Mouse (Mus musculus) MEL (cell line): ENCODE results near the gene Olfr1113. TPM values are rescaled to one million over a fixed set of nuclear protein-coding genes. Genes with fewer than 3 reads are reported as not detected.

Source experiments
- DNase-seq: peaks from one replicate; pipeline ENCODE4 v3.0.0; 2011; ENCODE audit warnings: low read depth, low spot score
- H3K27ac ChIP-seq: 2 replicates; pipeline ENCODE4 v1.5.1; 2012; ENCODE audit warnings: low read depth, mild to moderate bottlenecking, control low read depth, low read length, moderate library complexity; ENCODE audit not compliant: control insufficient read depth
- H3K27me3 ChIP-seq, 2 experiments: fragments of 150-350 bp in 1 of 2; sonication (generic) in 1 of 2; 2 replicates each; pipeline ENCODE4 v1.6.1; 2012; ENCODE audit warnings: low read length in 2 of 2, mild to moderate bottlenecking in 2 of 2, improper control_type of control experiment in 1 of 2, moderate library complexity in 1 of 2; ENCODE audit not compliant: insufficient read depth in 2 of 2, control insufficient read depth in 1 of 2
- H3K36me3 ChIP-seq, 2 experiments: 2 replicates each; pipeline ENCODE4 v1.6.1; 2012 to 2014; ENCODE audit warnings: low read length in 2 of 2, improper control_type of control experiment in 1 of 2, inconsistent platforms in 1 of 2, mild to moderate bottlenecking in 1 of 2; ENCODE audit not compliant: insufficient read depth in 2 of 2, control insufficient read depth in 1 of 2
- H3K4me1 ChIP-seq, 2 experiments: fragments of 150-350 bp in 1 of 2; sonication (generic) in 1 of 2; 2 replicates each; pipeline ENCODE4 v1.6.1; 2012; ENCODE audit warnings: low read length in 2 of 2, improper control_type of control experiment in 1 of 2, mild to moderate bottlenecking in 1 of 2; ENCODE audit not compliant: insufficient read depth in 2 of 2, control insufficient read depth in 1 of 2
- H3K4me3 ChIP-seq, 2 experiments: fragments of 150-350 bp in 1 of 2; sonication (generic) in 1 of 2; 2 replicates each; pipeline ENCODE4 v1.5.1; 2012; ENCODE audit warnings: low read depth in 2 of 2, low read length in 2 of 2, mild to moderate bottlenecking in 2 of 2, moderate library complexity in 2 of 2, control low read depth in 1 of 2, improper control_type of control experiment in 1 of 2; ENCODE audit not compliant: control insufficient read depth in 1 of 2, insufficient read depth in 1 of 2
- H3K79me2 ChIP-seq: 2 replicates; pipeline ENCODE4 v1.6.1; 2012; ENCODE audit warnings: mild to moderate bottlenecking, low read length, moderate library complexity; ENCODE audit not compliant: control insufficient read depth, poor library complexity, insufficient read depth
- H3K9ac ChIP-seq: 2 replicates; pipeline ENCODE4 v1.6.1; 2012; ENCODE audit warnings: low read depth, mild to moderate bottlenecking, control low read depth, low read length, moderate library complexity; ENCODE audit not compliant: control insufficient read depth, poor library complexity, severe bottlenecking
- H3K9me3 ChIP-seq: fragments of 150-350 bp; sonication (generic); replicated peaks from 2 replicates; pipeline ENCODE4 v1.6.1; 2012; ENCODE audit warnings: mild to moderate bottlenecking, low read length, improper control_type of control experiment, moderate library complexity; ENCODE audit not compliant: insufficient read depth
- MAFK ChIP-seq: IDR thresholded peaks from 2 replicates; pipeline ENCODE4 v1.6.1; 2011; ENCODE audit warnings: low read depth, mild to moderate bottlenecking, low read length, improper control_type of control experiment, borderline replicate concordance
- RAD21 ChIP-seq: IDR thresholded peaks from 2 replicates; pipeline ENCODE4 v1.6.1; 2011; ENCODE audit warnings: mild to moderate bottlenecking, low read depth, low read length, improper control_type of control experiment
- ZNF384 ChIP-seq: IDR thresholded peaks from 2 replicates; pipeline ENCODE4 v1.6.1; 2012; ENCODE audit warnings: low read depth, mild to moderate bottlenecking, inconsistent platforms, low read length, improper control_type of control experiment
- polyA plus RNA-seq, 2 experiments: library from polyadenylated mRNA; stranded (reverse) in 1 of 2; unstranded in 1 of 2; fragments of >175 nt in 1 of 2; fragments of >200 nt in 1 of 2; gene quantifications; 2 replicates each; pipeline versions ENCODE4 v1.2.1 to v1.2.4; 2012; ENCODE audit warnings: low replicate concordance in 2 of 2, low read depth in 1 of 2; ENCODE audit not compliant: insufficient read length in 2 of 2, insufficient read depth in 1 of 2, missing spikeins in 1 of 2
- total RNA-seq: library from RNA; depleted of rRNA; stranded (reverse); fragments of 300-350 nt; gene quantifications from 2 replicates; pipeline ENCODE4 v1.2.3, GENCODE M21; 2012; rRNA removed

Gene Olfr1113
- total and polyA plus RNA-seq, 3 experiments = not detected

- no peak for TF ChIP-seq ZNF384
- no peak for TF ChIP-seq MAFK
- TF ChIP-seq RAD21 = no peak
- TF ChIP-seq, all 39 proteins: peak for 0
These were observed 38.9 kb downstream of the Olfr1113 start, which contains the start of gene Olfr1115 for GRCm38 (mm10) chr2:87247713-87248112. TSS of gene Olfr1115 (plus strand) at chr2:87248013.

More at GRCm38 (mm10) chr2:87247713-87248112, 38.9 kb downstream of the Olfr1113 start, which contains the start of gene Olfr1115:
- DNase-seq = no peak
- Histone ChIP-seq H3K36me3 (no peaks in the 10 kb centered on the region), H3K4me3 (no peak within 1 kb of the TSS), H3K79me2 (no peaks in the 10 kb centered on the region), H3K9me3 (no peaks in the 10 kb centered on the region), H3K27ac (no peak within 1 kb of the TSS), H3K4me1 (no peaks in the 10 kb centered on the region), H3K27me3 (no peaks in the 10 kb centered on the region), H3K9ac (no peak within 1 kb of the TSS)

Other genes with a start within 250 kb of the Olfr1113 start
- not detected in 2 replicates for gene Olfr1099, start 248.3 kb upstream of the Olfr1113 start, total RNA-seq
- not detected for gene Olfr1099, start 248.3 kb upstream of the Olfr1113 start, polyA plus RNA-seq
- not detected in 2 replicates for gene Olfr1100, start 229.0 kb upstream of the Olfr1113 start, total RNA-seq
- not detected for gene Olfr1100, start 229.0 kb upstream of the Olfr1113 start, polyA plus RNA-seq
- not detected in 2 replicates for gene Olfr1101, start 217.7 kb upstream of the Olfr1113 start, total RNA-seq
- gene Olfr1101, start 217.7 kb upstream of the Olfr1113 start, polyA plus RNA-seq = not detected
- not detected in 2 replicates for gene Olfr1102, start 210.6 kb upstream of the Olfr1113 start, total RNA-seq
- not detected for gene Olfr1102, start 210.6 kb upstream of the Olfr1113 start, polyA plus RNA-seq
- not detected in 2 replicates for gene Olfr1104, start 181.9 kb upstream of the Olfr1113 start, total RNA-seq
- not detected for gene Olfr1104, start 181.9 kb upstream of the Olfr1113 start, polyA plus RNA-seq
- gene Olfr1105, start 172.4 kb upstream of the Olfr1113 start, total RNA-seq = not detected in 2 replicates
- not detected for gene Olfr1105, start 172.4 kb upstream of the Olfr1113 start, polyA plus RNA-seq
- gene Olfr1106, start 156.7 kb upstream of the Olfr1113 start, total RNA-seq = not detected in 2 replicates
- not detected for gene Olfr1106, start 156.7 kb upstream of the Olfr1113 start, polyA plus RNA-seq
- not detected in 2 replicates for gene Olfr1107, start 133.2 kb upstream of the Olfr1113 start, total RNA-seq
- gene Olfr1107, start 133.2 kb upstream of the Olfr1113 start, polyA plus RNA-seq = not detected
- not detected in 2 replicates for gene Olfr1109, start 113.0 kb upstream of the Olfr1113 start, total RNA-seq
- not detected for gene Olfr1109, start 113.0 kb upstream of the Olfr1113 start, polyA plus RNA-seq
- gene Olfr259, start 94.4 kb upstream of the Olfr1113 start, total RNA-seq = not detected in 2 replicates
- not detected for gene Olfr259, start 94.4 kb upstream of the Olfr1113 start, polyA plus RNA-seq
- not detected in 2 replicates for gene Olfr1110, start 68.7 kb upstream of the Olfr1113 start, total RNA-seq
- gene Olfr1110, start 68.7 kb upstream of the Olfr1113 start, polyA plus RNA-seq = not detected
- gene Olfr1111, start 56.3 kb upstream of the Olfr1113 start, total RNA-seq = not detected in 2 replicates
- not detected for gene Olfr1111, start 56.3 kb upstream of the Olfr1113 start, polyA plus RNA-seq
- gene Olfr1112, start 21.2 kb upstream of the Olfr1113 start, total RNA-seq = not detected in 2 replicates
- gene Olfr1112, start 21.2 kb upstream of the Olfr1113 start, polyA plus RNA-seq = not detected
- not detected in 2 replicates for gene Olfr1115, start 39.0 kb downstream of the Olfr1113 start, total RNA-seq
- gene Olfr1115, start 39.0 kb downstream of the Olfr1113 start, polyA plus RNA-seq = not detected
- not detected in 2 replicates for gene Olfr1116, start 58.6 kb downstream of the Olfr1113 start, total RNA-seq
- under 1 TPM in 1 of 2 experiments, not detected in 1; 0.01 TPM for gene Olfr1116, start 58.6 kb downstream of the Olfr1113 start, polyA plus RNA-seq
- not detected in 2 replicates for gene Olfr1118, start 98.6 kb downstream of the Olfr1113 start, total RNA-seq
- gene Olfr1118, start 98.6 kb downstream of the Olfr1113 start, polyA plus RNA-seq = not detected
- not detected in 2 replicates for gene Olfr1120, start 145.8 kb downstream of the Olfr1113 start, total RNA-seq
- gene Olfr1120, start 145.8 kb downstream of the Olfr1113 start, polyA plus RNA-seq = not detected
- gene Olfr1121, start 160.9 kb downstream of the Olfr1113 start, total RNA-seq = not detected in 2 replicates
- not detected for gene Olfr1121, start 160.9 kb downstream of the Olfr1113 start, polyA plus RNA-seq
- not detected in 2 replicates for gene Olfr1122, start 176.9 kb downstream of the Olfr1113 start, total RNA-seq
- gene Olfr1122, start 176.9 kb downstream of the Olfr1113 start, polyA plus RNA-seq = not detected
- gene Olfr1123, start 207.7 kb downstream of the Olfr1113 start, total RNA-seq = not detected in 2 replicates
- not detected for gene Olfr1123, start 207.7 kb downstream of the Olfr1113 start, polyA plus RNA-seq
- gene Olfr1124, start 221.3 kb downstream of the Olfr1113 start, total RNA-seq = not detected in 2 replicates
- not detected for gene Olfr1124, start 221.3 kb downstream of the Olfr1113 start, polyA plus RNA-seq
- gene Olfr1126, start 245.0 kb downstream of the Olfr1113 start, total RNA-seq = not detected in 2 replicates
- not detected for gene Olfr1126, start 245.0 kb downstream of the Olfr1113 start, polyA plus RNA-seq